Mouse (Mus musculus) cerebellum, adult 2 months (tissue): ENCODE measurements around the gene Heatr1.

Source experiments
- CTCF ChIP-seq: fragments of 200-500 bp; IDR thresholded peaks from 2 replicates; pipeline ENCODE4 v1.5.1; 2011; ENCODE audit warnings: low read depth, mild to moderate bottlenecking, control low read depth, low read length, moderate library complexity, borderline replicate concordance; ENCODE audit not compliant: insufficient read depth
- POLR2A ChIP-seq: fragments of 200-500 bp; IDR thresholded peaks from 2 replicates; pipeline ENCODE4 v1.6.1; 2011; ENCODE audit warnings: low read length, control low read depth, borderline replicate concordance; ENCODE audit not compliant: insufficient read depth

GRCm38 (mm10) chr13:12464844-12465243 lies 70.0 kb downstream of the Heatr1 start, which contains the start of gene Lgals8:
- TF ChIP-seq CTCF (no peak), POLR2A (no peak)
